Mouse (Mus musculus): ENCODE results near the gene Ppie. TPM values are rescaled to one million over a fixed set of nuclear protein-coding genes. Genes with fewer than 3 reads are reported as not detected.

The Ppie gene
- polyA plus RNA-seq (2012; rRNA removed; ENCODE audit: low replicate concordance): 12.7 and 15.0 TPM in 2 replicates

DNA sequence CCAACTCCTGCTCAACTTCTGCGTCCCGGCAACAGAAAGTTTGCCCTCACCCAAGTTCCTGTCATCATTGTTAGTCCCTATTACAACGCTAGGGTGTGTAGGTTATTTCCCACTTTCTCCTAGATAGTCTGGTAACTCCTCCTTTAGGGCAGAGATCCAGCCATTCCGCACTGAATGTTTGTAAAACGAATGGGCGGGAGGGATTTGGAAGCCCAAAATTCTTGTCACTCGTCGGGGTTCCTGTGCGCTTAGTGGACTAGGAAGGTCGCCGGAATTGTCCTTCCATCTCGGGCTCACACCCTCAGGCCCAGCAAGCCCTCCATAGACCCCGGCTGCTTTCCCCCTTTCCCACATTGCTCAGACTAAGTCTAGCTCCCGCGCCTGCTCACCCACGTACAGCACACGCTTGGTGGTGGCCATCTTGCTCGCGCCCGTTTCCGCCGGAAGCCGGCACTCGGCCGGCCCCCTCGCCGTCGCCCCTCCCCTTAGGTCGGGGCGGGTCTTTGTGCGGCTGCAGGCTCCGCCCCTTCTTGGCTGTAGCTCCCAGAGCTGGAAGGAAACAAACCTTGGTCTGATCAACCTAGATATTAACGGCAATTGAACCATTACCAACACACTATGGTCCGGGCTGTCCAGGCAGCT lies at the start of gene Ppie:
Gene Ppie, minus strand, starts transcription at position 439 of the 642 bp plus-strand sequence.

DNA sequence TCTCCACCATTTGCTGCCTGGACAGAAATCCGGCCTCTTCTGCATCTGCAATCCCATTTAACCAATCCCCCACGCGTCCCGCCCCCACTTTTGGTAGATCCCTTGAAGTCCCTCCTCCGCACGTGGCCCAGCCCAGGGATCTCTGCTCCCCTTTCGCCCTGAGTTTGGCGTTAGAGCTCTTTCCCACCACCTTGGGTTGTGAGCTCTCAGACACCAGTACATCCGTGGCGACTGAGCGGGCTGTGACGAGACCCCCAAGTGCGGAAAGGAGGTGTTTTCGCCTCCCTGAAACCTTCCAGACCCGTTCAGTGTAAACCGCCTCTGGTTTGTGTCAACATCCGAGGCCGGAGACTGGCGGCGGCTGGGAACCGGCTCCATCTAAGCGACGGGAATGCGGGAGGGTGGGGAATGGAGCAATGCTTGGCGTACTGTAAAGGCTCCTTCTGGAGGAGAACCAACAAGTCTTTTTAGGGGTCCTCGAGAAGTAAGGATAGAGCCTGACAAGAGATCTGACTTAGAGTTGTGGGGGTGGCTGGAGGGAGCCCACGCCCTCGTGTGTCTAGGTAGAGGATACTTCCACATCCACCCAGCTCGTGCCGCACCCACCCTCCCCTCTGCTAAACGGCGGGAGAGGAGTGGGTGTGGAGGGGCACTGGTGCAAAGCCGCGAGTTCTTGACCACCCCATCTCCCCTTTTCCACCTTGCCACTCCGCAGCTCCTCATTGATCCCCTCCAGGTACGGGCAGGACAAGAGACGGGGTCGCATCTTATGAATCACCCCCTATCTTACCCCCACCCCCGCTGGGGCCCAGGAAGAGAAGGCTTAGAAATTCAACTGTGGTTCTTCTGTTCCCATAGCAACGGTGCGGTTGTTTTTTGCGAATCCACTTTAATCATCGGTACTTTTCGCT lies 42.8 kb upstream of the Ppie start, which contains the start of gene Hpcal4:
Gene Hpcal4, plus strand, starts transcription at position 900 of the 911 bp plus-strand sequence.

DNA sequence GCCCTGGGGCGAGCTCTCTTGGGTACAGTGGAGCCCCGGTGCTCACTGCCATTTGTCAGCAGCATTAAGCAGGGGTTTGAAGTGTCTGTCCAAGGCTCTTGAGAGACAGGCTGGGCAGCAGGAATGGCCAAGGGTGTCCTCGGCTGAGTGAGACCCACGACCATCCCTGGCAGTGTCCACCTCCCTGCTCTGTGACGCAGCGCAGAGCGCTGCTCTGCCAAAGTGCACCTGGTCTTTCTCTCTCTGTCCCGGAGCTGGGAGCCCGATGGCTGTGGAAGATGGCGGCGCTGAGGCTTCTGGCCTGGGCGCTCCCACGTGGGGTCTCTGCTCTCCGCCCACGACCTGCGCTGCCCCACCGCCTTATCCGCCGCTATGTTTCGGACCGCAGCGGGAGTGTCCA lies 23.7 kb downstream of the Ppie start, which contains the start of gene Oxct2b:
Gene Oxct2b, plus strand, starts transcription at position 256 of the 400 bp plus-strand sequence.

DNA sequence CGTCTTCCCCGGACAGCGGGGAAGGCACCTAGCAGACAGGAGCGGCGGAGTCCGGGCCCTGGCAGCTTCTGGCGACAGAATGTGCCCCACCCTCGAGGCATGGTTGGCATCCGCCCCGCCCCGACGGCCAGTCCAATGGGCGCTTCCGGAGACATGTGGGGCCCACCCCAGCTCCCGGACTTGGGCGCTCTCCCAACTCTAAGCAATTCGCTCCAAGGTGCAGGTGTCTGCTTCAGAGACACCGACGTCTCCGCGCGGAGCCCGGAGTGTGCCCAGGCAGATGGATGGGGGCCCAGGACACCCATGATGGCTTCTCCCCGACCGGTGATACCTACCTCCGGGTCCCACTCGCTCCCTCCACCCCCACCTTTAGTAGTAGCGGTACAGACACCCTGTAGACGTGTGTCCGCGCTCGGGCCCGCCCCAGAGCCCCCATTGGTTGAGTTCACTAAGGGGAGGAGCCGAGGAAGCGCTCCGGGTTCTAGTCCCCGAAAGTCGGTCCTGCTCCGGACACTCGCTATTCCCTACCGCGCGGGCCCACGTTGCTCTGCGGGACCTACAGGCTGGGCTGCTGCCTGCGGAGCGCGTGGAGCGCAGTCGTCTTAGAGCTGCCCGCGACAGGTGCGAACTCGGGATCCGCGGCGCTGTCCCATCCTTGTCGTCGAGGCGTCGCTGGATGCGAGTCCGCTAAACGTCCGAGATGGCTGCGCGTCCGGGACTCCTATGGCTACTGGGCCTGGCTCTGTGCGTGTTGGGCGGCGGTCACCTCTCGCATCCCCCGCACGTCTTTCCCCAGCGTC lies 34.9 kb downstream of the Ppie start, which contains the start of gene Bmp8b:
Gene Bmp8b, plus strand, starts transcription at position 515 of the 800 bp plus-strand sequence.

Other genes starting within 250 kb of the Ppie start
- gene Mfsd2a, start 178.8 kb downstream of the Ppie start, polyA plus RNA-seq (2012; rRNA removed; ENCODE audit: low replicate concordance): 16.9 and 31.4 TPM in 2 replicates
- 22.7 and 23.3 TPM in 2 replicates for gene Mycl, start 144.3 kb downstream of the Ppie start, polyA plus RNA-seq (2012; rRNA removed; ENCODE audit: low replicate concordance)
- 7.5 and 9.3 TPM in 2 replicates for gene Trit1, start 123.4 kb downstream of the Ppie start, polyA plus RNA-seq (2012; rRNA removed; ENCODE audit: low replicate concordance)
- gene Bmp8b, start 34.8 kb downstream of the Ppie start, polyA plus RNA-seq (2012; rRNA removed; ENCODE audit: low replicate concordance): 0.31 and 0.50 TPM in 2 replicates
- gene Oxct2b, start 23.7 kb downstream of the Ppie start, polyA plus RNA-seq (2012; rRNA removed; ENCODE audit: low replicate concordance): 0.07 TPM in 1 of 2 replicates, not detected in the other
- 0.27 and 0.92 TPM in 2 replicates for gene Hpcal4, start 43.3 kb upstream of the Ppie start, polyA plus RNA-seq (2012; rRNA removed; ENCODE audit: low replicate concordance)
- gene Nt5c1a, start 61.6 kb upstream of the Ppie start, polyA plus RNA-seq (2012; rRNA removed; ENCODE audit: low replicate concordance): 0.38 and 2.9 TPM in 2 replicates
- 5.7 and 7.5 TPM in 2 replicates for gene Heyl, start 93.6 kb upstream of the Ppie start, polyA plus RNA-seq (2012; rRNA removed; ENCODE audit: low replicate concordance)
- 129 and 203 TPM in 2 replicates for gene Pabpc4, start 122.4 kb upstream of the Ppie start, polyA plus RNA-seq (2012; rRNA removed; ENCODE audit: low replicate concordance)
- 0.13 and 0.43 TPM in 2 replicates for gene Oxct2a, start 183.7 kb upstream of the Ppie start, polyA plus RNA-seq (2012; rRNA removed; ENCODE audit: low replicate concordance)
- gene Bmp8a, start 203.3 kb upstream of the Ppie start, polyA plus RNA-seq (2012; rRNA removed; ENCODE audit: low replicate concordance): 1.9 and 5.4 TPM in 2 replicates

Measured in mammary gland, adult 2 months (tissue).